Mouse (Mus musculus) stomach, postnatal 0 days (tissue): ENCODE measurements at regions not wholly inside any gene's neighbourhood (a gene's known extent, or its start where the extent isn't known, plus 50 kb on each side); places are given as distances from the start of the nearest gene placed in this dataset.
A peak's percentile ranks its signal among the peaks of the same experiment; 100 is the strongest.

Experiments used
- ATAC-seq: fragments of 200-750 bp; cut with Nextera tagmentation; 2 replicates; pipeline ENCODE4 v1.8.0; 2017; ENCODE audit not compliant: low FRiP score, low TSS enrichment
- DNase-seq: peaks from one replicate; pipeline ENCODE4 v3.0.0-alpha.2; 2016; ENCODE audit warnings: low spot score
- H3K27ac ChIP-seq: fragments of 300-500 bp; sonication (generic); replicated peaks from 2 replicates; pipeline ENCODE4 v1.5.1; 2014; ENCODE audit warnings: mild to moderate bottlenecking, control low read depth
- H3K27me3 ChIP-seq: fragments of 300-500 bp; sonication (generic); 2 replicates; pipeline ENCODE4 v1.6.1; 2014; ENCODE audit warnings: low read length; ENCODE audit not compliant: control insufficient read depth, insufficient read depth
- H3K36me3 ChIP-seq: fragments of 300-500 bp; sonication (generic); 2 replicates; pipeline ENCODE4 v1.6.1; 2014; ENCODE audit warnings: low read length, mixed read lengths; ENCODE audit not compliant: control insufficient read depth, insufficient read depth
- H3K4me1 ChIP-seq: fragments of 300-500 bp; sonication (generic); replicated peaks from 2 replicates; pipeline ENCODE4 v1.6.1; 2014; ENCODE audit warnings: antibody characterized with exemption; ENCODE audit not compliant: control insufficient read depth, insufficient read depth
- H3K4me2 ChIP-seq: fragments of 300-500 bp; sonication (generic); replicated peaks from 2 replicates; pipeline ENCODE4 v1.6.1; 2014; ENCODE audit warnings: low read depth, mild to moderate bottlenecking, control low read depth, moderate library complexity
- H3K4me3 ChIP-seq: fragments of 300-500 bp; sonication (generic); 2 replicates; pipeline ENCODE4 v1.5.1; 2014; ENCODE audit warnings: low read depth, low read length, control low read depth
- H3K9ac ChIP-seq: fragments of 300-500 bp; sonication (generic); 2 replicates; pipeline ENCODE4 v1.6.1; 2014; ENCODE audit warnings: mild to moderate bottlenecking, low read length, control low read depth, mixed read lengths
- H3K9me3 ChIP-seq: fragments of 300-500 bp; sonication (generic); 2 replicates; pipeline ENCODE4 v1.6.1; 2016; ENCODE audit warnings: low read length; ENCODE audit not compliant: control insufficient read depth
- CTCF ChIP-seq: IDR thresholded peaks from 2 replicates; pipeline ENCODE4 v1.5.1; 2016; ENCODE audit warnings: antibody characterized with exemption, low read depth, mild to moderate bottlenecking, moderate library complexity
- EP300 ChIP-seq: optimal IDR thresholded peaks from 2 replicates; pipeline ENCODE3; 2016; ENCODE audit warnings: antibody characterized with exemption
- WGBS: fragments of 180-500 bp; shearing (Covaris S2); extraction: QIAGEN DNeasy Blood & Tissue Kit; methylation state at CpG from one replicate; pipeline ENCODE4 v1.1.7; 2014; 5-methylcytosine and 5-hydroxymethylcytosine counted together

DNA sequence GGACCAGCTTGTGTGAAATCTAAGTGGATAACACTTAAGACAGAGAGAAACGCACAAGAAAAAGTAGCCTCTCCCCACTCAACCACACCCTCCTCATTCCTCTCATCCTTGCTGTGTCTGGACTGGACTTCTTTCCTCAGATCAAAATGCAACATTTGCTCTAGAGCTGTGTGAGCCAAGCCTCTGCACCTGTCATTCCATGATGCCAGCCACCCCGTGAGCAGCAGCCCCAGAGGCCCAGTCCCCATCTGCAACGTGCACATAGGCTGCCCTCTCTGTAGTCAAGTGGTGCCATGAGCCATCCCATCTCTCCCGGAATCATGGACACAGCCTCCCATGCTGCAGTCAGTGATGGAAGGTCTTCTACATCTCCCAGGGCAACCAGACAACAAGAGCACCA, 55.1 kb upstream of the Gpc1 start:
- H3K4me2 ChIP-seq, result no peak overlapping the region
- DNase-seq (no peak), ATAC-seq (no peak)
- H3K9ac ChIP-seq, result no peak overlapping the region
- 0 out of 2 replicates have a peak, but pooled peaks cover 4% of the 10 kb centered on the region for H3K4me1 ChIP-seq
- H3K4me3 ChIP-seq, result no peak overlapping the region
- no peaks in the 10 kb centered on the region for H3K27me3 ChIP-seq
- TF ChIP-seq CTCF (no peak), EP300 (no peak)
- no peak overlapping the region for H3K27ac ChIP-seq
- WGBS, result 76% methylated on average over 4 of the region's 4 CpGs
- no peaks in the 10 kb centered on the region for H3K36me3 ChIP-seq
- no peaks in the 10 kb centered on the region for H3K9me3 ChIP-seq

GRCm38 (mm10) chr1:92775908-92776307, 55.5 kb upstream of the Gpc1 start:
- no peak overlapping the region for H3K9ac ChIP-seq
- TF ChIP-seq EP300 (no peak), CTCF (no peak)
- 81% methylated on average over 3 of the region's 3 CpGs for WGBS
- no peak overlapping the region for H3K4me3 ChIP-seq
- no peak for ATAC-seq
- no peak overlapping the region for H3K27ac ChIP-seq
- H3K4me1 ChIP-seq, result 0 out of 2 replicates have a peak, but pooled peaks cover 4% of the 10 kb centered on the region
- DNase-seq, result no peak
- no peaks in the 10 kb centered on the region for H3K9me3 ChIP-seq
- H3K4me2 ChIP-seq, result no peak overlapping the region
- no peaks in the 10 kb centered on the region for H3K36me3 ChIP-seq
- no peaks in the 10 kb centered on the region for H3K27me3 ChIP-seq

GRCm38 (mm10) chr1:92774743-92775692, 56.4 kb upstream of the Gpc1 start:
- no peak overlapping the region for H3K27ac ChIP-seq
- no peaks in the 10 kb centered on the region for H3K36me3 ChIP-seq
- peak overlapping the region; percentile 43; the same call in 1 of the 2 replicates for H3K4me2 ChIP-seq
- no peaks in the 10 kb centered on the region for H3K9me3 ChIP-seq
- TF ChIP-seq EP300 (no peak), CTCF (peak; percentile 39)
- ATAC-seq, result peak; percentile 35; the same call in 1 of the 2 replicates
- H3K4me1 ChIP-seq, result 0 out of 2 replicates have a peak, but pooled peaks cover 4% of the 10 kb centered on the region
- 0 out of 2 replicates have a peak overlapping the region, but pooled peaks have one; percentile 12 for H3K4me3 ChIP-seq
- WGBS, result 22% methylated on average over 16 of the region's 16 CpGs
- H3K9ac ChIP-seq, result 0 out of 2 replicates have a peak overlapping the region, but pooled peaks have one; percentile 23
- DNase-seq, result no peak
- no peaks in the 10 kb centered on the region for H3K27me3 ChIP-seq

DNA sequence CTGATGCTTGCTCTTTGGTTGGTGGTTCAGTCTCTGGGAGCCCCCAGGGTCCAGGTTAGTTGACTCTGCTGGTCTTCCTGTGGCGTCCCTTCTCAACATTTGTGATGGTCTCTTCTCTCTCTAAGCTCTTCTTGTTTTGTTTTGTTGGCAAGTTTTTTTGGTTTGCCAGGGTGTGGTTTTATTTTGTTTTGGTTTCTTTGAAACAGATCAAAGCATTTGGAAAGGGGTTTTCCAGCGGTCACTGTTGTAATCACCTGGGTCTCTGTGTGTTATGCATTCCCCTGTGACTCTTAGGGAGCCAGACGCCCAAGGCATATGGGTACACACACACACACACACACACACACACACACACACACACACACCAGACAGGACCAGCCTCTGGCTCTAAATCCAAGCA, 57.4 kb upstream of the Gpc1 start:
- Histone ChIP-seq H3K4me1 (0 out of 2 replicates have a peak, but pooled peaks cover 4% of the 10 kb centered on the region), H3K27ac (no peak overlapping the region), H3K9me3 (no peaks in the 10 kb centered on the region), H3K9ac (no peak overlapping the region), H3K36me3 (no peaks in the 10 kb centered on the region), H3K4me3 (no peak overlapping the region), H3K4me2 (no peak overlapping the region), H3K27me3 (no peaks in the 10 kb centered on the region)
- no peak for ATAC-seq
- DNase-seq, result no peak
- TF ChIP-seq EP300, result no peak
- no peak for TF ChIP-seq CTCF
- 71% methylated on average over 3 of the region's 3 CpGs for WGBS

GRCm38 (mm10) chr1:92772784-92773113, 58.7 kb upstream of the Gpc1 start:
- 77% methylated on average over 10 of the region's 10 CpGs for WGBS
- H3K9me3 ChIP-seq, result no peaks in the 10 kb centered on the region
- DNase-seq (no peak), ATAC-seq (no peak)
- no peak overlapping the region for H3K4me2 ChIP-seq
- H3K27me3 ChIP-seq, result no peaks in the 10 kb centered on the region
- H3K9ac ChIP-seq, result no peak overlapping the region
- H3K27ac ChIP-seq, result no peak overlapping the region
- no peak overlapping the region for H3K4me3 ChIP-seq
- H3K36me3 ChIP-seq, result no peaks in the 10 kb centered on the region
- TF ChIP-seq EP300 (no peak), CTCF (no peak)
- H3K4me1 ChIP-seq, result 0 out of 2 replicates have a peak, but pooled peaks cover 4% of the 10 kb centered on the region

DNA sequence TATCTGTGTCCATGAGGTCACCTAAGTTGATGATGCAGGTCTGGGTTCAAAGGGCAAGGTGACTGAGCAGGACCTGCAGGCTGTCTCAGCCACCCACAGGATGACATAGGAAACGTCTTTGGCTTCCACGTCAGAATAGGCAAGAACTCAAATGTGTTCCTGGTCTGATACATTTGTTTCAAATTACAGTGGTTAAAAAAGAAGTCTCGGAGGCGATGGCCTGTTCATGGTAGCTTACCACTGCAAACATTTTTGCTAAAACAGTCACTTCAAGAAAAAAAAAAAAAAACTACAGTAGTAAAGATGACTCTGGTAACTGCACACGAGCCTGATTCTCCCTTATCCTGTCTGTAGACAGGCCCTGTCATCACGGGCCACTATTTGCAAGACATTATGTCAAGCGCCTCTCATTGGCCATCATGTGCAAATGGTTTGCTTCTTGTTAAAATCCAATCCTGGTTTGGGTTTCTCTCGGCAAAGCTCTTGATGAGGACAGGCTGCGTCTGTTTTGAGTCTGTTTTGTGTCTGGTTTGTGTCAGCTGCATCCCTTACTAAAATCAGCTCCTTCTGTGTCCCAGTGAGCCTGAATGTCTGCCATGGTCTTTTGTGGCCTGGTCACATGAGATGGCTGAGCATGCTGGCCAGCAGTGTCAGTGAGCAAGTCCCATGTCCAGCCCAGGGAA, 59.2 kb upstream of the Gpc1 start:
- H3K27ac ChIP-seq, result no peak overlapping the region
- no peak overlapping the region for H3K9ac ChIP-seq
- H3K9me3 ChIP-seq, result no peaks in the 10 kb centered on the region
- TF ChIP-seq EP300 (no peak), CTCF (no peak)
- no peak overlapping the region for H3K4me3 ChIP-seq
- no peaks in the 10 kb centered on the region for H3K36me3 ChIP-seq
- DNase-seq, result no peak
- H3K4me1 ChIP-seq, result 0 out of 2 replicates have a peak, but pooled peaks cover 4% of the 10 kb centered on the region
- no peak for ATAC-seq
- no peaks in the 10 kb centered on the region for H3K27me3 ChIP-seq
- 56% methylated on average over 9 of the region's 9 CpGs for WGBS
- no peak overlapping the region for H3K4me2 ChIP-seq
